Mouse (Mus musculus) G1E (cell line): ENCODE results near the gene Gprc5c.

Experiments used
- CTCF ChIP-seq: IDR thresholded peaks from 2 replicates; pipeline ENCODE4 v1.5.1; 2012; ENCODE audit warnings: low read depth, low read length, inconsistent platforms, mixed read lengths
- GATA2 ChIP-seq: IDR thresholded peaks from 2 replicates; pipeline ENCODE4 v1.6.1; 2012; ENCODE audit warnings: low read depth, low read length, inconsistent platforms, borderline replicate concordance
- POLR2AphosphoS5 ChIP-seq: IDR thresholded peaks from 2 replicates; pipeline ENCODE4 v1.6.1; 2012; ENCODE audit warnings: low read depth, low read length, inconsistent platforms; ENCODE audit not compliant: insufficient replicate concordance

GRCm38 (mm10) chr11:114903224-114903623, 52.3 kb downstream of the Gprc5c start:
- TF ChIP-seq CTCF (no peak), POLR2AphosphoS5 (no peak), GATA2 (no peak)
